Comparison of ENCODE assay signal across 14 mouse cellular contexts in the genomic region with DNA sequence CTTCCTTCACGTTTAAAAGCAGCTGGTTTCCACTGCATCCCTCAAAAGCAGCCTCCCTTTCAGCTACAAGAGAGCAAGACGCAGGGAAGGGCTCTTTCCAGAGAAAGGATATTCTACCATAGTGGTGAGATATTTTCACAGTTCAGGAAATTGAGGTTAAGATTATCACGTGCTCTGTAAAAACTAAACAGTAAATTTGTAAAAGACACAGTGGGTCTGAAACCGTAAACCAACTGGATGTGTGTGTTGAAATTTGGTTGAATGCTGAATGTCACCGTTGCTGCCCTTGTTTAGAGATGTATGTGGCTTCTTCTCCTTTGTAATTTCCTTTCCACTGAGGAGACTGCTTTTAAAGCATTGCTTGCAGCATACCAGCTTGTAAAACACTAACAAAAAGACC.
DNase-seq lines count a peak whose midpoint lies in the region; ATAC-seq and TF ChIP-seq lines count a peak whose summit lies in the region.
"Had no signal": no experiment of that assay in that cellular context is flagged by ENCODE, and none has a peak within 500 bp of the region (broad histone marks: within the 10 kb centered on the region; RNA-seq: fewer than 3 reads in every experiment).

No protein-coding gene starts in this region.

- no peak for TF ChIP-seq CTCF in heart, adult 2 months (IDR thresholded peaks at IDR 0.05)
- TF ChIP-seq CTCF in kidney, adult 2 months (conservative IDR thresholded peaks at IDR 0.05; ENCODE audit: insufficient read depth, insufficient read length, low read depth, low read length) = no peak

- H3K27ac ChIP-seq in heart, adult 2 months = peak overlapping the region; percentile 8
- no peak overlapping the region for H3K27ac ChIP-seq in neural tube, embryonic 13.5 days (replicated peaks)
- H3K27ac ChIP-seq in neural tube, embryonic 15.5 days (replicated peaks) = no peak overlapping the region
- no peak overlapping the region for H3K27ac ChIP-seq in kidney, adult 2 months (ENCODE audit: insufficient read depth, low read depth, low read length)
- H3K27ac ChIP-seq in heart, embryonic 11.5 days (ENCODE audit: low read depth, low read length) = no peak overlapping the region
- H3K27ac ChIP-seq: limb, embryonic 12.5 days had no signal

- peak overlapping the region; percentile 13; the same call in 1 of the 2 replicates for H3K4me3 ChIP-seq in heart, adult 2 months
- H3K4me3 ChIP-seq in neural tube, embryonic 13.5 days = no peak overlapping the region
- no peak overlapping the region for H3K4me3 ChIP-seq in neural tube, embryonic 15.5 days (replicated peaks)
- no peak overlapping the region for H3K4me3 ChIP-seq in kidney, adult 2 months (ENCODE audit: insufficient read depth, low read depth, low read length)
- H3K4me3 ChIP-seq in heart, embryonic 11.5 days (ENCODE audit: low read depth, low read length) = no peak overlapping the region
- H3K4me3 ChIP-seq: limb, embryonic 12.5 days had no signal

- no peaks in the 10 kb centered on the region for H3K36me3 ChIP-seq in heart, adult 2 months (ENCODE audit: control insufficient read depth, insufficient read depth, low read length)
- H3K36me3 ChIP-seq in neural tube, embryonic 13.5 days = no peaks in the 10 kb centered on the region
- no peaks in the 10 kb centered on the region for H3K36me3 ChIP-seq in neural tube, embryonic 15.5 days
- no peaks in the 10 kb centered on the region for H3K36me3 ChIP-seq in kidney, adult 2 months (ENCODE audit: control insufficient read depth, insufficient read depth, low read length)
- no peaks in the 10 kb centered on the region for H3K36me3 ChIP-seq in heart, embryonic 11.5 days (ENCODE audit: control insufficient read depth, insufficient read depth, low read length)
- H3K36me3 ChIP-seq: limb, embryonic 12.5 days had no signal

- H3K9me3 ChIP-seq in neural tube, embryonic 13.5 days = no peaks in the 10 kb centered on the region
- no peaks in the 10 kb centered on the region for H3K9me3 ChIP-seq in neural tube, embryonic 15.5 days (replicated peaks)
- no peaks in the 10 kb centered on the region for H3K9me3 ChIP-seq in heart, embryonic 11.5 days (replicated peaks; ENCODE audit: control insufficient read depth, low read length)
- H3K9me3 ChIP-seq: limb, embryonic 12.5 days had no signal

- no peak for TF ChIP-seq POLR2A in heart, adult 2 months (IDR thresholded peaks at IDR 0.05; ENCODE audit: insufficient read depth, low read depth, low read length)
- no peak for TF ChIP-seq POLR2A in kidney, adult 2 months (IDR thresholded peaks at IDR 0.05; ENCODE audit: low read depth, low read length)

- no peak overlapping the region for H3K9ac ChIP-seq in heart, adult 2 months (ENCODE audit: low read depth, low read length)
- H3K9ac ChIP-seq in neural tube, embryonic 13.5 days = 0 out of 2 replicates have a peak overlapping the region, but pooled peaks have one; percentile 5
- H3K9ac ChIP-seq in neural tube, embryonic 15.5 days (replicated peaks) = no peak overlapping the region
- H3K9ac ChIP-seq in heart, embryonic 11.5 days (ENCODE audit: low read depth, low read length) = no peak overlapping the region
- H3K9ac ChIP-seq: limb, embryonic 12.5 days had no signal

- intact Hi-C loops in heart, adult 2 months (cut with DNase I) = no loop called here
- intact Hi-C loops in heart, postnatal 14 days (cut with DNase I) = no loop called here

- 39% methylated on average over 5 of the region's 5 CpGs for WGBS in heart, adult 2 months
- WGBS in neural tube, embryonic 13.5 days = 48% methylated on average over 5 of the region's 5 CpGs
- WGBS in neural tube, embryonic 15.5 days = 41% methylated on average over 5 of the region's 5 CpGs
- WGBS in kidney, adult 2 months = 45% methylated on average over 5 of the region's 5 CpGs
- 50% methylated on average over 5 of the region's 5 CpGs for WGBS in heart, embryonic 11.5 days (ENCODE audit: insufficient replicate concordance)

- ATAC-seq in neural tube, embryonic 13.5 days (ENCODE audit: low read depth) = no peak
- no peak for ATAC-seq in neural tube, embryonic 15.5 days (ENCODE audit: low FRiP score)
- ATAC-seq in inflammation-experienced regulatory T-cells, adult 6 months = peak; percentile 60
- no peak for ATAC-seq in heart, embryonic 11.5 days (replicated peaks; ENCODE audit: insufficient number of reproducible peaks, low FRiP score, low TSS enrichment)

- H3K79me2 ChIP-seq in heart, adult 2 months (replicated peaks; ENCODE audit: control insufficient read depth, insufficient read depth, low read length) = no peaks in the 10 kb centered on the region

- no peak overlapping the region for H3K4me2 ChIP-seq in neural tube, embryonic 13.5 days
- no peak overlapping the region for H3K4me2 ChIP-seq in neural tube, embryonic 15.5 days
- no peak overlapping the region for H3K4me2 ChIP-seq in heart, embryonic 11.5 days
- H3K4me2 ChIP-seq: limb, embryonic 12.5 days had no signal

- TF ChIP-seq EP300 in heart, adult 2 months (IDR thresholded peaks at IDR 0.05; ENCODE audit: insufficient read depth, low read depth, low read length) = no peak

- DNase-seq in heart, adult 2 months = no peak
- no peak for DNase-seq in heart, postnatal 14 days
- no peak for DNase-seq in kidney, adult 2 months
- no peak for DNase-seq in adrenal gland, postnatal 4 days (ENCODE audit: low spot score in 2 of 2)
- DNase-seq: cerebellum, adult 18-20 months; kidney, adult 8-10 months; lung, adult 18-20 months; lung, postnatal 4 days; thymus, postnatal 14 days had no signal

- H3K27me3 ChIP-seq in heart, adult 2 months (ENCODE audit: control insufficient read depth, insufficient read depth, low read length) = no peaks in the 10 kb centered on the region
- no peaks in the 10 kb centered on the region for H3K27me3 ChIP-seq in neural tube, embryonic 13.5 days
- no peaks in the 10 kb centered on the region for H3K27me3 ChIP-seq in neural tube, embryonic 15.5 days (replicated peaks)
- no peaks in the 10 kb centered on the region; the same call in 1 of the 2 replicates for H3K27me3 ChIP-seq in kidney, adult 2 months (replicated peaks; ENCODE audit: control insufficient read depth, insufficient read depth, low read length)
- H3K27me3 ChIP-seq in heart, embryonic 11.5 days (ENCODE audit: control insufficient read depth, insufficient read depth, low read length) = no peaks in the 10 kb centered on the region
- H3K27me3 ChIP-seq: limb, embryonic 12.5 days had no signal

- peaks cover 2% of the 10 kb centered on the region; the same call in 1 of the 2 replicates for H3K4me1 ChIP-seq in heart, adult 2 months (ENCODE audit: control insufficient read depth, insufficient read depth, low read length)
- H3K4me1 ChIP-seq in neural tube, embryonic 13.5 days (replicated peaks) = peaks cover 8% of the 10 kb centered on the region; the same call in 1 of the 2 replicates
- H3K4me1 ChIP-seq in neural tube, embryonic 15.5 days = peaks cover 3% of the 10 kb centered on the region; the same call in 1 of the 2 replicates
- no peaks in the 10 kb centered on the region for H3K4me1 ChIP-seq in kidney, adult 2 months (ENCODE audit: control insufficient read depth, insufficient read depth, low read length)
- no peaks in the 10 kb centered on the region for H3K4me1 ChIP-seq in heart, embryonic 11.5 days (ENCODE audit: control insufficient read depth, insufficient read depth, low read length)
